Mouse (Mus musculus): ENCODE data around the gene Fnbp1. TPM values are rescaled to one million over a fixed set of nuclear protein-coding genes. Genes with fewer than 3 reads are reported as not detected.

The Fnbp1 gene
- polyA plus RNA-seq, 1 experiment = 46.3 TPM

GRCm38 (mm10) chr2:31060271-31060670, 81.5 kb downstream of the Fnbp1 start:
- no peak for DNase-seq (ENCODE audit: low read depth)
- TF ChIP-seq POLR2A (IDR thresholded peaks at IDR 0.05; ENCODE audit: borderline replicate concordance, extremely low read depth, insufficient read depth, insufficient read length, poor library complexity, severe bottlenecking) (no peak), CTCF (IDR thresholded peaks at IDR 0.05; ENCODE audit: borderline replicate concordance, extremely low read depth, insufficient read depth, insufficient read length) (no peak)

GRCm38 (mm10) chr2:31058443-31058842, 83.4 kb downstream of the Fnbp1 start:
- DNase-seq (ENCODE audit: low read depth) = no peak
- TF ChIP-seq CTCF (IDR thresholded peaks at IDR 0.05; ENCODE audit: borderline replicate concordance, extremely low read depth, insufficient read depth, insufficient read length) = no peak
- no peak for TF ChIP-seq POLR2A (IDR thresholded peaks at IDR 0.05; ENCODE audit: borderline replicate concordance, extremely low read depth, insufficient read depth, insufficient read length, poor library complexity, severe bottlenecking)

- peak; percentile 34 for DNase-seq (ENCODE audit: low read depth)
- TF ChIP-seq CTCF (IDR thresholded peaks at IDR 0.05; ENCODE audit: borderline replicate concordance, extremely low read depth, insufficient read depth, insufficient read length) = no peak
- no peak for TF ChIP-seq POLR2A (IDR thresholded peaks at IDR 0.05; ENCODE audit: borderline replicate concordance, extremely low read depth, insufficient read depth, insufficient read length, poor library complexity, severe bottlenecking)
Observed at GRCm38 (mm10) chr2:31057549-31058177, 84.1 kb downstream of the Fnbp1 start.

- DNase-seq (ENCODE audit: low read depth) = no peak
- TF ChIP-seq POLR2A (IDR thresholded peaks at IDR 0.05; ENCODE audit: borderline replicate concordance, extremely low read depth, insufficient read depth, insufficient read length, poor library complexity, severe bottlenecking) = no peak
- TF ChIP-seq CTCF (IDR thresholded peaks at IDR 0.05; ENCODE audit: borderline replicate concordance, extremely low read depth, insufficient read depth, insufficient read length) = no peak
Observed at GRCm38 (mm10) chr2:31056070-31056469, 85.7 kb downstream of the Fnbp1 start.

GRCm38 (mm10) chr2:31053851-31054340, 87.9 kb downstream of the Fnbp1 start:
- TF ChIP-seq POLR2A (IDR thresholded peaks at IDR 0.05; ENCODE audit: borderline replicate concordance, extremely low read depth, insufficient read depth, insufficient read length, poor library complexity, severe bottlenecking) (no peak), CTCF (IDR thresholded peaks at IDR 0.05; ENCODE audit: borderline replicate concordance, extremely low read depth, insufficient read depth, insufficient read length) (no peak)
- no peak for DNase-seq (ENCODE audit: low read depth)

GRCm38 (mm10) chr2:31053426-31053825, 88.4 kb downstream of the Fnbp1 start:
- DNase-seq (ENCODE audit: low read depth) = no peak
- no peak for TF ChIP-seq POLR2A (IDR thresholded peaks at IDR 0.05; ENCODE audit: borderline replicate concordance, extremely low read depth, insufficient read depth, insufficient read length, poor library complexity, severe bottlenecking)
- TF ChIP-seq CTCF (IDR thresholded peaks at IDR 0.05; ENCODE audit: borderline replicate concordance, extremely low read depth, insufficient read depth, insufficient read length) = no peak

- no peak for TF ChIP-seq CTCF (IDR thresholded peaks at IDR 0.05; ENCODE audit: borderline replicate concordance, extremely low read depth, insufficient read depth, insufficient read length)
- TF ChIP-seq POLR2A (IDR thresholded peaks at IDR 0.05; ENCODE audit: borderline replicate concordance, extremely low read depth, insufficient read depth, insufficient read length, poor library complexity, severe bottlenecking) = no peak
- no peak for DNase-seq (ENCODE audit: low read depth)
Observed at GRCm38 (mm10) chr2:31052441-31052840, 89.4 kb downstream of the Fnbp1 start.

- no peak for TF ChIP-seq POLR2A (IDR thresholded peaks at IDR 0.05; ENCODE audit: borderline replicate concordance, extremely low read depth, insufficient read depth, insufficient read length, poor library complexity, severe bottlenecking)
- no peak for TF ChIP-seq CTCF (IDR thresholded peaks at IDR 0.05; ENCODE audit: borderline replicate concordance, extremely low read depth, insufficient read depth, insufficient read length)
- DNase-seq (ENCODE audit: low read depth) = no peak
Observed at GRCm38 (mm10) chr2:31048037-31048436, 93.8 kb downstream of the Fnbp1 start.

- no peak for TF ChIP-seq POLR2A (IDR thresholded peaks at IDR 0.05; ENCODE audit: borderline replicate concordance, extremely low read depth, insufficient read depth, insufficient read length, poor library complexity, severe bottlenecking)
- TF ChIP-seq CTCF (IDR thresholded peaks at IDR 0.05; ENCODE audit: borderline replicate concordance, extremely low read depth, insufficient read depth, insufficient read length) = no peak
- no peak for DNase-seq (ENCODE audit: low read depth)
Observed at GRCm38 (mm10) chr2:31043856-31044255, 98.0 kb downstream of the Fnbp1 start.

GRCm38 (mm10) chr2:31042881-31043280, 98.9 kb downstream of the Fnbp1 start:
- DNase-seq (ENCODE audit: low read depth) = no peak
- TF ChIP-seq POLR2A (IDR thresholded peaks at IDR 0.05; ENCODE audit: borderline replicate concordance, extremely low read depth, insufficient read depth, insufficient read length, poor library complexity, severe bottlenecking) (no peak), CTCF (IDR thresholded peaks at IDR 0.05; ENCODE audit: borderline replicate concordance, extremely low read depth, insufficient read depth, insufficient read length) (no peak)

- TF ChIP-seq POLR2A (IDR thresholded peaks at IDR 0.05; ENCODE audit: borderline replicate concordance, extremely low read depth, insufficient read depth, insufficient read length, poor library complexity, severe bottlenecking) (no peak), CTCF (IDR thresholded peaks at IDR 0.05; ENCODE audit: borderline replicate concordance, extremely low read depth, insufficient read depth, insufficient read length) (no peak)
- DNase-seq (ENCODE audit: low read depth) = no peak
Observed at GRCm38 (mm10) chr2:31041386-31041785, 100.4 kb downstream of the Fnbp1 start.

- DNase-seq (ENCODE audit: low read depth) = no peak
- TF ChIP-seq CTCF (IDR thresholded peaks at IDR 0.05; ENCODE audit: borderline replicate concordance, extremely low read depth, insufficient read depth, insufficient read length) (no peak), POLR2A (IDR thresholded peaks at IDR 0.05; ENCODE audit: borderline replicate concordance, extremely low read depth, insufficient read depth, insufficient read length, poor library complexity, severe bottlenecking) (no peak)
Observed at GRCm38 (mm10) chr2:31040487-31040886, 101.3 kb downstream of the Fnbp1 start.

All from brain, embryonic 14.5 days (tissue).